Mouse (Mus musculus) left cerebral cortex, postnatal 4 days (tissue): Measurements from ENCODE around the gene Ndufa4l2. TPM values are rescaled to one million over a fixed set of nuclear protein-coding genes. Genes with fewer than 3 reads are reported as not detected.

Source experiments
- DNase-seq: peaks from one replicate; pipeline ENCODE4 v3.0.0-alpha.2; 2022
- intact Hi-C: fragments of 180-260 bp; cut with DNase I; formaldehyde crosslinking; loops from one replicate; pipeline ENCODE4 v1.15.1; 2025
- total RNA-seq, 2 experiments: library from RNA; stranded (reverse); gene quantifications; 2 replicates each; pipeline ENCODE4 v1.2.3; 2021

Ndufa4l2 gene
- total RNA-seq, 2 experiments from 2014 or later = 4.9 to 7.5 TPM

DNA sequence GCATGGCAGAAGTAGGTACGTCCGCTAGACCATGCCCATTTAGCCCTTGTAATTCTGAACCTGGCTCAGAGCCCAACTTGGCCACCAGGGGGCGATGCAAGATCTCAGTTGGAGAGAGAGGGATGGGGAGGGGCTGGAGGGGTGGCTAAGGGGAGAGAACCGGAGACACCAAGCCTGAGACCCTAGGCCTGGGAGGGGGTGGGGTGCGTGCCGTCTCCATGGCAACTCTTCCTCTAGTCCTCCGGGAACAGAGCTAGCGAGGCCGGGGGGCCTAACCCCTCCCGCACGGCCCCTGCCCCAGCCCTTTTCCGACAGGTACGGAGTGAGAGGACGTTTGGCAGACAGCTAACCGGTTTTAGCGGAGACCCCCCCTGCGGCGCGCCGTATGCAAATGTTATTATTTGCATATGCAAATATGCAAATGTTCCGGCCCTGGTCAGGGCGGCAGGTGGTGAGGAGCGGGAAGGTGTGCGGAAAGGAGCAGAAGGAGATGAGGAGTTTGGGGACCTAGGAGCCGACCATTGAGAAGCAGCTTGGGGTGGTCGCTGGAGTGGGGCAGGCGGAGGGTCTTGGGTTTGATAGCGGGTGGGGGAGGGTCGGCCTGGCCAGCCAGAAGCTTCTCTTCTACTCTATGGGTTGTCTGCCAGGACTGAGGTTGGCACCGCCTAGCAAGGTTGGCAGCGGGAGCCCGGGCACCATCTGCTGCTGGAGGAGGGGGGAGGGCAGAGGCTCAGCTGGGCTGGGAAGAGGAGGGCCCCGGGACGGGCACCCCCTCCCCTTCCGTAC lies 5.5 kb upstream of the Ndufa4l2 start:
- intact Hi-C loops = loop anchor here (2.0 kb wide), 1 partner anchor 30 kb away; no protein-coding TSS in a partner anchor
- DNase-seq = peak; percentile 98

DNA sequence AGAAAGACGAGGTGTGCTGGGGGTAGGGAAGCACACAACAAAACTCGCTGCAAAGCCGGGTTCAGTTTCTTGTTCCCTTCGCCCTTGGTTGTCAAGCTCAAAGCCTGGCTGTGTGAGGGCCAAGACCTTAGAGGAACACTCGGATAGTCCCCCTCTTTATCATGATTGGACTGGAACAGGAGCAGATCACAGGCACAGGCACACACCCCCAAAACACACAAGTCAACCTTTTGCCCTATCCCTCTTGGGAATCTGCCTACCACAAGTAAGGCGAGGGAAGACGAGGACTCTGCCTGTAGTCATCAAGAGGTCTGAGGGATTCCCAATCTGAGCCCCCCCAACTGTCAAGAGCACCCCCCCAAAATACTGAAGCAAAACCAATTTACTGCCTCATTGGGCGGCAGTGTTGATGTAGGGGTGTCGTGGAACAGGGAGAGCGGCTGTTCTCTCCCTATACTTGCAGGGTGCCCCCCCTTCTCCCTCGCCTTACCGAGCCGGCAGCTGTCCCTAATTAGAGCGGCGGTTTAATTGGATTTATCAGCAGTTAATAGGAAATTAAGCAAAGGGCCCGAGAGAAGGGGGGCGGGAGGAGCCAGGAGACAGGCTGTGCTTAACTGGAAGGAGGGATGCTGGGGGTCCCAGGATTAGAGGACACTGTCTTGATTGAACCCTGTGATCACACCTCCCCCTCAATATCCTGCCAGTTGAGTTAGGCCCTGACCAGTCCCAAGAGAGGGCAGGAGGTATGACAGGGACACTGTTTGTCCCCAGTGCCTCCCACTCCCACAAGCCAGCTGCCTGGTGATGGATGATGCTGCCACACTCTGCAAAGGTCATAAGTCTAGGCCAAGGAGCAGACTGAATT lies 4.7 kb upstream of the Ndufa4l2 start:
- DNase-seq = peak; percentile 86
- intact Hi-C loops = loop anchor here (2.0 kb wide), 1 partner anchor 29 kb away; no protein-coding TSS in a partner anchor

DNA sequence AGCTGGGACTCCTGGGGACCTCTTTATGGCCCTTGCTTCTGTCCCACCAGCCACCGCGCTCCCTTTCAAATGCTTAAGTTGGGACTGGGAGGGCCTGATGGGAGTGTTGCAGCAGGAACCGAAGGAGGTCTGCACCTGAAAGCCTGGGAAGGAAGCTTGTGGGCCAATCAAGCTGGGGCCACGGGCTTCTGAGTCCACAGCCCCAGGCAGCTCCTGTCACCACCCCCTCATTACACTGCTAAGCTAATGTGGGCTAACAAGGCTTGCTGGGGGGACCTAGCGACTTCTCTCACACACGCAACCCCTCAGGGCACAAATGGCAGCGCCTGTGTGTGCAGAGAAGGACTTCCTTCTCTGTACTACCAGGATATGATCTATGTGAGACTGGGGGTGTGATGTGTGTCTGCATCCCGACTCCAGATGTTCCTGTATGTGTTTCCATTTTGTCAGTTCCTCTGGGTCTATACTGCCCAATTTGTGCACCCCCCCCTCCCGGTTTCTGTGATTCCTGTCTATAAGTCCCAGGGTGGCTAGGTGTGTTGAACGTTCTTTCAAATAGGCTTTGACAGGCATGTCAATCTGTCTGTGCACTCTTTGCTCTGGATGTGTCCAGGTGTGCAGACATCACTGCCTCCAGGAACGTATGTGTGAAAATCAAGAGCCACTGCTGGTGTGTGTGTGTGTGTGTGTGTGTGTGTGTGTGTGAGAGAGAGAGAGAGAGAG lies 3.7 kb upstream of the Ndufa4l2 start:
- no peak for DNase-seq
- intact Hi-C loops = no loop called here

DNA sequence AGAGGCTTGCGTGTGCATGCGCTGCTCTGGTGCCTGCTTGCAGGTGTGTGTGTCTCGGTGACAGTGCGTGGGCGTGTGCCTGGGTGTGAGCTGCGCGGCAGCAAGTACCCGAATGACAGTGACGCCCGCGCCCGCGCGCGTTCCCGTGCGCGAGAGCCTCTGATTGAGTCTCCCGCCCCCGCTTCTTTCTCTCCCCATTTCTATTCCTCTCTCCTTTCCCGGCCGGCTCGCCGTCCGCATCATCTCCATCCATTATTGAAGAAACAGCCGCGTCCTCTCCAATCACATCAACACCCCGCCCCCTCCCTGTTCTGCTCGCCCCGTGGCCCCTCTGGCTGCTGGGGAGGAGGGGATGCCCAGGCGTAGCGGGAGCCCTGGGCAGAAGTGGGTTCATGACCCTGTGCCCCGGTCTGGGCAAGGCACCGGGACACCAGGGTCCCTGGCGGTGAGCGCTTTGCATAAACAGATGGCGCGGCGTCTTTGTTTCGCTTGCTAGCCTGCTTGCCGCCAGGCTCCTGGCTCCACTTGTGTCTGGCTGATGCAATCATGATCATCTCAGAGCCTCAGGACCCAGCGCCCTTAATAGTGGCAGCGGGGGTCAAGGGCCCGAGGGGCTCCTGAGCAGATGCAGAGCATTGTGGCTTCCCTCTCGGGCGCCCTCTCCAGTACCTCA lies 3.0 kb upstream of the Ndufa4l2 start:
- intact Hi-C loops = no loop called here
- DNase-seq = peak; percentile 85

DNA sequence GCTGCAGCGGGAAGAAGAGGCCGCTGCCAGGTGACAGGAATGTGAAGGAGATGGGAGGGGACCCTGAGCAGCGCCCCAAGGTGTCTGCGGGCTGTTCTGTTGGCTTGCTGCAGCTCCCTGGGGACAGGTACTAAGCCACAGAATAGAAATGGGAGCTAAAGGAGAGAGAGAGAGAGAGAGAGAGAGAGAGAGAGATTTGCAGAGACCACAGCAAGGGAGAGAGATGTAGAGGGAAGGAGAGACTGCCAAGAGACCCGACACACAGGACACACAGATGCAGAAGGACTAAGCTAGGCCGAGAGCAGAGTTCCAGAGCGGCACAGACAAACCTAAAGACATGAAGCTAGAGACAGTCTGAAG lies 2.5 kb upstream of the Ndufa4l2 start:
- no peak for DNase-seq
- intact Hi-C loops = no loop called here

DNA sequence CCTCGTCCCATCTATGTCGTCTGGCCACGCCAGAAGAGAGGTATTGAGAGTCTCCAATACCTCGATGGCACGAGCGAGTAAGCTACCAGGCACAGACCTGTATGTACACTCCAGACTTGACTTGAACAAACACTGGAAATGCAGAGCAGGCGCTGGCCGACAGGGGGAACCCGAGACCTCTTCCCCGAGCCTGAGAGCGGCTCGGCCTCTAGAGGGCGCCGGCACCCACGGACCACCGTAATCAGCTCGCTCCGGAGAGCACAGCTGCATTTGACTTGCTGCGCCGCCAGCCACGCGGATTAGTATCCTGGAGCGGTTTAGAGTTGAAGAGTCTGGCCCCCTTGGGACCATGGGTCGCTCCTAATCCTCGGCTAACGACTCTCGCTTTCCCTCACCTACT lies 2.0 kb upstream of the Ndufa4l2 start:
- intact Hi-C loops = no loop called here
- peak; percentile 96 for DNase-seq

DNA sequence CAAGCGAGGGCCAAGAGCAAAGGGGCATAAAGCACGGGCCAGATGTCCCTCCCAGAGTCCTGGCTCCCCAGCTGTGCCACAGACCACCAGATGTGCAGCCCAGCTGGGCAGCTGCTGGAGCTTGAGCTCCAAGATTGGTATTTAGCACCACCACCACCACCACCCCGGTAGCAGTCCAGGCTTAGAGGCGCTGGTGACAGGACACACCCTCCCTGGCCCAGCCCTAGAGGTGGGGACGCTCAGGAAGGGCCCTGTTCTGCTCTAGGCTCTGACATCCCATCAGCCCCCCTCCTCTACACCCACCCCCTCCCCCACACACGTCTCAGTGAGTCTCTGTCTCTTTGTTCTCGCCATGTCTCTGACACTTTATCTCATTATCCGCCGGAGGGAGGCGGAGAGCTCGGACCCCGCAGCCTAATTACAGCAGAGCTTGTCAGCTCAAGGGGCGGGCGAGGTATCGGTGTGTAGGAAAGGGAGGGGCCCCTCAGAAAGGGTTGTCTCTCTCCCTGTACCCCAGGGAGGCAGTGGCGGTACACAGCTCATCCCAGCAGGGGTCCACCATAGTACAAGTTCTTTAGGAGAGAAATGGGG lies 1.2 kb upstream of the Ndufa4l2 start:
- no peak for DNase-seq
- intact Hi-C loops = no loop called here

DNA sequence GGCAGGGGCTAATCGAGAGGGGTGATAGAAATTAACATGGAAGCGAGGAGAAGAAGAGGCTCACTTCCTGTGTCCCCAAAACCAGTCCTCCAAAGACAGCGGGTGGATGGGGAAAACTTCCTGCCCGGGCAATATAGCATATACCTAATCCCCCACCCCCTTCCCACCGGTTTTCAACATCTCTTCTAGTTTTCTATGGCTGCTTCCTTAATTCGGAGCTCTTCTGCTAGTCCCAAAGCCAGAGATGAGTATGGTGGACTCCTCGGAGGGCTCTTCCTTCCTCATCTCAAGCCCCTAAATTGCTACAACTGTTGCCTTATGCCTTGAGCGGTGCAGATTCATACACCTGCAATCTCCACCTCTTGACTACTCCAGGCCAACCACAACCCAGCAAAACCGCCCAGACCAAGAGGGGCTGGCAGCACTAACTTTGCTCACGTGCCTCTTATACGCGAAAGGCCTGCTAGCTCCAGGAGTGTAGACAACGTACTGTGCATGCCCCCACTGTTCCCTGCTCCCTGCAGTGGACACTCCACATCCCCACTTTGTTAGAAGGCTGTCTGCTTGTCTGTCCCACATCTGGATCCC lies 562 bp upstream of the Ndufa4l2 start:
- no peak for DNase-seq
- intact Hi-C loops = no loop called here

DNA sequence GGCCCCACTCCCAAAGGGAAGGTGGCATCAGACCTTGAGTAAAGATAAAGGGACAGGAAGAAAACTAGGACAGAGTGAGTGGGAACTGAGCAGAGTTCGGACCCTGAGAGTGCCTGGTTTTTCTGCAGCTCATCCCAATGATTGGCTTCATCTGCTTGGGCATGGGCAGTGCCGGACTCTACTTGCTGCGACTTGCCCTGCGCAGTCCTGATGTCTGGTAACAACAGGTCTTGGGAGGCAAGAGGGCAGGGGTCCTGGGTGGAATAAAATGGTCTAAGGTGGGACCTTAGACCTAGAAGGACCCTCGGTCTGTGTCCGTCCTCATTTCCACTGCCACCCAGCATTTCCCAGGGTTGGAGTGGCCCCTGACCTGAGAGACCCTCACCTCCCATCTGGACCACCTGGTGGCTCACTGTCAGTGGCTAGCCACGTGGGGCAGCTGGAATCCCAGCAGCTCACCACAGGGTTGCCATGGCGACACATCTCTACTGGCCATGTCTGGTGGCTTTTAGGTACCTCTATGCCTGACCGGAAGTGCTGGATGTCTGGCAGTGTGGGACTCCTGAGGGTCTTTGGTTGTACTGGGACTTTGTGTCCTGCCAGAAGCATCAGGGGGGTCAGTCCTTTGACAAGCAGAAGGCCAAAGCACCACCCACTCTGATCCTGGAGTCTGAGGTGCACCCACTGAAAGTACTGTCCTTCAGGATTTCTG lies 660 bp downstream of the Ndufa4l2 start:
- no peak for DNase-seq
- intact Hi-C loops = no loop called here

DNA sequence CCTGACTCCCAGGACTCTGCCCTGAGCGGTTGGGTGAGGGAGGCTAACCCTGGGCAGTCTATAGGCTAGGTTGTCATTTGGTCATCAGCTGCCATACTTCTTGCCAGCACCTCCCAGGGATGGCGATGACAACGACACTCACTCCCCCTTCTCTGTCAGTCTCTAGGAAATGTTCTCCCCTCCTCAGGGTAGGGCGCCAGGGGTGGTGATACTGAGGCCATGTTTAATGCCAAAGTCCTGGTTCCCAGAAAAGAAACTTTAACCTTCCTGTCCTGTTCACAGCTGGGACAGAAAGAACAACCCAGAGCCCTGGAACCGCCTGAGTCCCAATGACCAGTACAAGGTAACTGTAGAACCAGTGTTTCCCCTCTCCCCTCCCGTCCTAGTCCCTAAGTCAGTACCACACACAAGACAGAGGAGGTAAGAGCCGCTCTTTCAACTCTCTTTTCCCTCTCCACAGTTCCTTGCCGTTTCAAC lies 1.3 kb downstream of the Ndufa4l2 start:
- intact Hi-C loops = no loop called here
- DNase-seq = no peak

DNA sequence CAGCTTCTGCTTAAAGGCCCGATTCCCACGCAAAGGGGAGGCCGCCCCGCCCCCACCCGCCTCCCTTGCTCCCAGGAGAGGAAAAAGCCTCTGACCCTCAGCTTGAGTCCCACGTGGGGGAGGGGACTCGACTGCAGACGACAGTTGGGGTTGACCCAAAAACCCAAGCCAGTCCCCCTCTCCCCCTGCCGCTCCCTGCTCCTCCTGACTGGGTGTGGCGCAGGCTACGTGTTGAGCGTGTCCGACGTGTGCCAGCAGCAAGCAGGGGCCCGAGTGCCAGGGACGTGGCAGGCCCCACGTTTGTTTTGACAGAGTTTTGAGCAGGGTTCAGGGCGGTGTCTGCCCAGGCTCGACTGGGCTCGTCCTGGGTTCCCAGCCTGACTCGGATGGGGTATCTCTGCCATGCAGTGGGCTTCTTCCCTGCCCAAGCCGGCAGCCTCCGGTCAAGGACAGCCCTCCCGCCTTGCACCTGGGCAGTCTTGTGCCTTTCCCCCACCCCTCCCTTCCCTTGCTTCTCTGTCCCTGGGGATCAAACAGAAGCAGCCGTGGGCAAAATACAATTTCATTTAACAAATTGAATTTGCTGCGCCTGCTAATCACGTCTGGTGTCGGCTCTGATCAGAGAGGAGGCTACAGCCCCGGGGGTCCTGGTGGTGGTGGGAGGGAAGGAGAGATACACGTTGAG lies 2.0 kb downstream of the Ndufa4l2 start:
- intact Hi-C loops = no loop called here
- DNase-seq = no peak

DNA sequence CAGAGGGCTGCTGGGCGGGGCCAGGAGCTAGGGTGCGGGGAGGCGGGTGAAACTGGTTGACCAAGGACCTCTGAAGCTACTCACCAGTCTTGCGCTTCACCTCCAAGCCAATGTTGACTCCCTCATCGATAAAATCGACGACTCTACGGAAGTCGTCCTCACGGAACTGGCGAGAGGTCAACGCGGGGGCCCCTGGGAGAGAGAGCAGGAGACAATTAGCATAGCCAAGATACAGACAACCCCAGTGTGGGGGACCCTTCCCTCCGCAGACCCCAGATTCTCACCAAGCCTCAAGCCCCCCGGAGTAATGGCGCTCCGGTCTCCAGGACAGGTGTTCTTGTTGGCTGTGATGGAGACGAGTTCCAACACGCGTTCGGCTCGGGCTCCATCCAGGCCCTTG lies 3.2 kb downstream of the Ndufa4l2 start:
- DNase-seq = no peak
- intact Hi-C loops = no loop called here

DNA sequence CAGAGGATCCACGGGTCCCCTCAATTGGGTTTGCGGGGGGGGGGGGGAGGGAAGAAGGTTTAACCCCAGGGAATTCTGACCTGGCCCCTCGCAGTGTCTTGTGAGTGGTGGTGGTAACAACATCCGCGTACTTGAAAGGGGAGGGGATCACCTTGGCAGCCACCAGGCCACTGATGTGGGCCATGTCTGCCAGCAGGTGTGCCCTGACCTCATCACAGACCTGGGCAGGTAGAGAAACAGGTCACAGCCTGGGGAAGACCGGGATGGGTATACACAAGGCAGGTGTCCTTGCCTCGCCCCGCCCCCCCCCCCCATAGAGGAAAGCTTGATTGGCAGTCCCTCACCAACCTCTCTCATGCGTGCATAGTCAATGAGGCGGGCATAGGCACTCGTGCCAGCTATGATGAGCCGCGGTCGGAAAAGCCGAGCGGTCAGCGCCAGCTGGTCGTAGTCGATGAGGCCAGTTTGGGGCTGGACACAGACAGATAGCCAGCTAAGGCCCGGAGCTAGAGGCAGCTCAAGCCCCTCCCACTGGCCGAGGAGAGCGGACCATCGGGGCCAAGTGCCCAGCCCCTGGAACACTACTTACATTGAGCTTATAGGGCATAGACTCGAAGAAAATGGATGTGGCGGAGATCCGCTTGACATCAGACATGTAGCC lies 4.4 kb downstream of the Ndufa4l2 start:
- DNase-seq = no peak
- intact Hi-C loops = no loop called here

DNA sequence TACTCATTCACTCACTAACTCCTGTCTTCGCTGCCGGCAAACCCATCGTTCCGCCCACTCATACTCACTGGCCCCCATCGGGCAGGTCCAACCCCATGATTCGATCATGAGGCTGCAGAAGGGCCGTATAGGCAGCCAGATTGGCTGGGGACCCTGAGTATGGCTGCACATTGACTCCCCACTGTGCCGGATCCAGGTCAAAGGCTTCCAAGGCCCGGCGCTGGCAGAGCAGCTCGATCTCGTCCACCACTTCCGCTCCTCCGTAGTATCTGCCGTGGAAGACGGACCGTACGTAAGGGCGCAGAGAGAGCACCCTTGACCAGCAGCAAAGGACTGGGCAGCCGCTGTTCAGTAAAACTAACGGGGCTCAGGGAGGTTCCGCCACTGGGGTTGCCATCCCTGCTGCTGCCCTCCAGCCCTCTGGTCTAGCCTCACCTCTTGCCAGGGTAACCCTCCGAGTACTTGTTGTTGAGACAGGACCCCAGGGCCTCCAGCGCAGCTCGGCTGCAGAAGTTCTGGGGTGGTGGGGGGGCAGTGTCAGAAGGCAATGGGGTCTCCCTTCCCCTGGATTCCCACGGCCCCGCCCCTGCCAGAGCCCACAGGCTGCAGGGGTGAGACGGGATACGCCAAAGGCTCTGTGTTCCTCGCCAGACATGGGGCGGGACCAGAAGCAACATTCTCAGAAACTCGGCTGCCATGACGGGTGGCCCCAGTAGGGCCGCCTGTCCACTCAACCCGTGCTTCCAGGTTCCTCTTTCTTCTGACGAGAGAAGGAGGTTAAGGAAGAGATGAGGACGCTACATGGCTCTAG lies 5.3 kb downstream of the Ndufa4l2 start:
- intact Hi-C loops = no loop called here

DNA sequence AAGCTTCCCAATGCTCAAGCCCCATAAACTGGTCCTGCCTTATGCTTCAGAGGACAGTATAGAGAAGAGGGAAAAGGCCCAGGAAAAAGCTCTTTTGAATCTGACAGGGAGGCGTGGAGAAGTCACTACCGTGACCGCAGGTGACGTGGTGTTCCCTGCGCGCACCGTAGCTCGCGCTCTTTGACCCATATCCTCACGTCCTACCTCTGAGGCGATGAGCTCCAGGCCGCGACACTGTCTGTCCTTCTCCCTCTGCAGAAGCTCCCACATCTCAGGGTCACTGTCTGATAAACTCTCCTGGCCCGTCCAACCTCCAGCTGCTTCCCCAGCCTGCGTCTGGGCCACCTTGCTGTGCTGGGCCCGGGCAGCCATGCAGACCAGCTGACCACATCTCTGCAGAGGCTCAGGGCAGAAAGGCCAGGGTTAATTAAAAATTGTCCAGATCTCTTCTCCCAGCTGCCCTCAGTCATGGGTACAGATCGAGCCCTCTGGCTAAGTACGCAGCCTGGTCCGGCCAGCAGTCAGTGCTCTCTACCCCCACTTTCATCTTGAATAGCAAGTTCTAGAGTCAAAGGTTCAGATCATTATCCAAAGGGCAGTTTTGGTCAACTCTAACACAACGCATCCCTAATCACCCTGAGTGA lies 6.1 kb downstream of the Ndufa4l2 start:
- intact Hi-C loops = no loop called here
- DNase-seq = no peak

More for the DNA sequence above, 5.3 kb downstream of the Ndufa4l2 start:
- DNase-seq = no peak

DNA sequence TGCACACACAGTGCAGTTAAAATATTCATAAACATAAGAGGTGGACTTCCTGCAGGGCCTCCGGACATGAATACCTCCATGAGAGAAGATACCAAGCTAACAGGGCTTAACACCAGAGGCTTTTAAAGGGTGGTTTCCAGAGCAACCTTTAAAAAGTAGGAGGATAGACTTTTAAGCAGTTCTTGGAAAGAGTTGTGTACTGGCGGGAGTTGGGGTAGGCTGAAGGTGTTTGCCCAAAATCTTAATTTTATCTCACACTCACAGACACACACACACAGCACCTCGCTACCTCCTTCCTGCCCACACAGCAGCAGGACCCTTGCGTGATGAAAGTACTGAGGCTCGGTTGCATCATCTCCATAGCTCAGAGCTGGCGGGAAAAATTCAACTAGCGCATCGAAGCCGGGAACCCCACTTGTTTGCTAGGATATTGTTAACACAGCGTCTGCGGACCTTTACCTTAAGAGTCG lies 6.9 kb downstream of the Ndufa4l2 start:
- intact Hi-C loops = no loop called here
- DNase-seq = no peak
